Mouse (Mus musculus) lung, postnatal 36 days (tissue): ENCODE results near the gene Rhcg.

Source experiments
- DNase-seq: peaks from one replicate; pipeline ENCODE4 v3.0.0; 2022; ENCODE audit warnings: mixed read lengths

Rhcg gene

DNA sequence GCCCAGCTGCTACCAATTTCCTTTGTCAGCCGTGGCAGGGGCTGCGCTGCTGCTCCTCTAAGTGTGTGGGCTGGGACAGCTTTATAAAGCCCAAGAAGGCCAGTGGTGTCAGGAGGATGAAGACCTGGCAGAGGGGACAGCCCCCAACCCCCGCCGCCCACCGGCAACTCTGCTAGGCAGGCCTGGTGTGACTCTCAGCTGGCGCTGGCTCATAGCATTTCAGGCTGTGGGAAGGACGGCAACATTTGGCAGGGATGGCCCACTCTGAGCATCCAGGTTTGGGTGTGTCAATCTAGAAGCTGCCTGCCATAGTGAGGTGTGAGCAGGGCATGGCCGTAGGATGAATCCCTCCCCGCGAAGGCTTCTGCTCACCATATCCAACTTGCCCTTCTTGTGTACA is 17.3 kb downstream of the Rhcg start:
- no peak for DNase-seq

GRCm38 (mm10) chr7:79594854-79595253 is 22.6 kb downstream of the Rhcg start:
- peak; percentile 56 for DNase-seq

DNA sequence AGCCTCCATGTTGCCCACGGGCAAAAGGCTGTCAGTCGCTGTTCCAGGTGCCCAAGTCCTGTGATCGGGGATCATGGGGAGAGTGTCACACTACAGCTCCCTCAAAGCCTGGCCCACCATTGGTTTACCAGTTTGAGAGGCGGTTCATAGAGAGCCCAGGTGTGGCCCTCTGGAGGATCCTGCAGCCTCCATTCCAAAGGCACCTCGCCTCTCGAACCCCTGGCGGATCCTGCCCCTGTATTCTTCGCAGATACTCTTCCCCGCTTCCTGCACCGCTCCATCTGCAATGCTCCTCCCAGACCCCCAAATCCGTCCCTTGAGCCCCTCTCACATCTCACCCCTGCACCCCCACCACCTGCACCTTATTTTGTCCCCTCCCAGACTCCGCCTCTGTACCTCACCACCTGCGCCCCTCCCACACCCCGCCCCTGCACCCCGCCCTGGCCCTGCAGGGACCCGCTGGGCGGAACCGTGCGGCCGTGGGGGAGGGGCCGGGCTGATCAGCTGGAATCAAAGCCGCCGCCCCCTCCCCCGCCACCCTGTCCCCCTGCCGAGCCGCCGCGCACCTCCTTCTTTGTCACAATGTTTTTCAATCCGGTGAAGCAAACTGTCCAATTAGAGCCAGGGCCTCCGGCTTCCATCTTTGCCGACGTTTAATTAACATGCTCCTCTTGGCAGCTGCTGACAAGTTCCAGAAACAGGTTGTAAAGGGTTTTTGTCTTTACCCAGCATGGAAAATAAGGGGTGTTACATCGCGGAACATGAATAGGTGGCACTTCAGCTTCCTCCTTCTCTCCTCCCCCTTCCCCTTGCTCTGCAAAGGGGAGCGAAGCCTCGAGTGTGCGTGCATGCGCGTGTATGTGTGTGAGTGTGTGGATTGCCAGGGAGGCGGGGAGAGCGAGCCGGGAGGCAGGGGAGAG is 25.4 kb downstream of the Rhcg start:
- DNase-seq = peak; percentile 22

DNA sequence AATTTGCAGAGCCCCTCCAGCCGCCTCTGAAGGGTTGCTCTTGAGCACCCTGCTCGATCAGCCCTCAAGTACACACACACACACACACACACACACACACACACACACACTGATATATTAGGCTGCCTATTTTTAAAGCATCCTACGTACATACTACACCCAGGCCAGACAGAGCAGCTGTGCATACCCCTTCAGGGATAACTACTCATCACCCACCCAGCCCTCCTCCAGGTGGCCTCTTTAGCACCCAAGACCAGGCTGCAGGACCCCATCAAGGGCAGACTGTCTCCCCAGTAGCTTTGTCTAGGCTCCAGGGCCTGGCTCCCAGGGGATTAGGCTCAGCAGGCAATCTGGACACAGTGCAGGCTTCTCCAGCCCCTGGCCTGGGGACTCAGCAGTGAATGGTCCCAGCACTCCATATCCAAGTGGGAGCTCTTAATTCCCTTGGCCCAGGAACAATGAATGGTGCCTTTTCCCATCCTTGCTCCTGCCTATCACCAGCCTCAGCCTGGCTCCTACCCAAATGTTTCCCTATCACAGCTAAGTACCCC is 26.8 kb downstream of the Rhcg start:
- no peak for DNase-seq

GRCm38 (mm10) chr7:79589763-79590559 is 27.5 kb downstream of the Rhcg start:
- no peak for DNase-seq

GRCm38 (mm10) chr7:79588284-79588683 is 29.2 kb downstream of the Rhcg start:
- no peak for DNase-seq

- no peak for DNase-seq
Measured at GRCm38 (mm10) chr7:79578851-79579241, 38.6 kb downstream of the Rhcg start.

GRCm38 (mm10) chr7:79577931-79578850 is 39.3 kb downstream of the Rhcg start:
- DNase-seq = no peak

- DNase-seq = no peak
Measured at GRCm38 (mm10) chr7:79577096-79577874, 40.2 kb downstream of the Rhcg start.

GRCm38 (mm10) chr7:79576659-79577058 is 40.8 kb downstream of the Rhcg start:
- DNase-seq = peak; percentile 62

- no peak for DNase-seq
Measured at GRCm38 (mm10) chr7:79572191-79572818, 45.2 kb downstream of the Rhcg start.

- DNase-seq = peak; percentile 29
Measured at GRCm38 (mm10) chr7:79568937-79569535, 48.4 kb downstream of the Rhcg start.

- no peak for DNase-seq
Measured at GRCm38 (mm10) chr7:79568212-79568611, 49.2 kb downstream of the Rhcg start.

DNA sequence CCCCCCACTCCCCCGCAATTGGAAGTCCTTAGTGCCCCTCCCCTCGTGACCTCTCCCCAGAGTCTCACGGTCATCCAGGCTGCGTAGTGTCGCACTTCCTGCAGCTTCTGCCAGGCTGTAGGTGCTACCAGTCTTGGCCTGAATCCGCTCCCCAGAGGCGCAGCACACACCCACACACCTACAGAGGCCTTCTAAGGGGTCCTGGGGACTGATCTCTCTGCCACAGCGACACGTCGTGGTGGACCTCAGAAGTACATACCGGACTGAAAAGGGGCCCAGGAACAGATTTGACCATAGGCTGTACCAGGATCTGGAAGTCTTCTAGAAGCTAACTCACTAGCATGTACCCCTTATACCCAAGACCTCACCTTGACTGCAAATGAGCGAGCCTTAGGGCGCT is 53.8 kb downstream of the Rhcg start:
- no peak for DNase-seq

DNA sequence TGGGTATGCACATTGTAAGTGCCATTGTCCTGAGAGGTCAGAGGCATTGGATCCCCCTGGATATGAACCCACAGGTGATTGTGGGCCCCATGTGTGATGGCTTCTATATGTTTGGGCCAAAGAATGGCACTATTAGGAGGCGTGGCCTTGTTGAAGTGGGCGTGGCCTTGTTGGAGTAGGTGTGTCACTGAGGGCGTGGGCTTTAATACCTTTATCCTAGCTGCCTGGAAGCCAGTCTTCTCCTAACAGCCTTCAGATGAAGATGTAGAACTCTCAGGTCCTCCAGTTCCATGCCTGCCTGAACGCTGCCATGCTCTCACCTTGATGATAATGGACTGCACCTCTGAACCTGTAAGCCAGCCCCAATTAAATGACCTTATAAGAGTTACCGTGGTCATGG is 55.1 kb downstream of the Rhcg start:
- DNase-seq = no peak

- no peak for DNase-seq
Measured at GRCm38 (mm10) chr7:79558698-79559097, 58.8 kb downstream of the Rhcg start.

- no peak for DNase-seq
Measured at GRCm38 (mm10) chr7:79557728-79558221, 59.7 kb downstream of the Rhcg start.

- no peak for DNase-seq
Measured at GRCm38 (mm10) chr7:79555368-79556034, 62.0 kb downstream of the Rhcg start.

- peak; percentile 11 for DNase-seq
Measured at GRCm38 (mm10) chr7:79552702-79553101, 64.8 kb downstream of the Rhcg start.
